Mouse (Mus musculus) embryonic facial prominence, embryonic 11.5 days (tissue): ENCODE results near the gene Podn. TPM values are rescaled to one million over a fixed set of nuclear protein-coding genes. Genes with fewer than 3 reads are reported as not detected.

ENCODE experiments used
- microRNA-seq: library from miRNA; unstranded; fragments of <30 nt; microRNA quantifications from one replicate; pipeline ENCODE4, GENCODE M21; 2016; ENCODE audit warnings: borderline number of aligned reads
- polyA plus RNA-seq: library from polyadenylated mRNA; unstranded; fragments of >200 nt; fragmentation: Nextera tagmentation; extraction: Ambion mirVana; gene quantifications from 2 replicates; pipeline ENCODE4 v1.2.1, GENCODE M21; 2014

The Podn gene
- polyA plus RNA-seq, 1 experiment from 2014 or later: 0.84 TPM

Small RNA genes lying within 50 kb of the gene (microRNA-seq; reads per million reads assigned to microRNA genes)
- not detected for gene Mir6397

Other genes with a start within 250 kb of the Podn start
- gene Magoh, start 216.7 kb downstream of the Podn start, polyA plus RNA-seq: 272 and 292 TPM in 2 replicates
- gene 0610037L13Rik, start 206.6 kb downstream of the Podn start, polyA plus RNA-seq: 125 and 135 TPM in 2 replicates
- 40.6 and 42.4 TPM in 2 replicates for gene Cpt2, start 172.8 kb downstream of the Podn start, polyA plus RNA-seq
- 0.11 TPM in 1 of 2 replicates, not detected in the other for gene Slc1a7, start 128.1 kb downstream of the Podn start, polyA plus RNA-seq
- gene Scp2, start 48.6 kb upstream of the Podn start, polyA plus RNA-seq: 183 and 186 TPM in 2 replicates
- 24.4 and 25.3 TPM in 2 replicates for gene Echdc2, start 69.0 kb upstream of the Podn start, polyA plus RNA-seq
- gene Zyg11a, start 121.6 kb upstream of the Podn start, polyA plus RNA-seq: 0.11 TPM in 1 of 2 replicates, not detected in the other
- 14.0 TPM in 2 replicates for gene Zyg11b, start 204.7 kb upstream of the Podn start, polyA plus RNA-seq
- 53.7 and 57.0 TPM in 2 replicates for gene Coa7, start 231.7 kb upstream of the Podn start, polyA plus RNA-seq